Mouse (Mus musculus) adrenal gland (tissue): ENCODE data around the gene Ttll4.

Experiments used
- intact Hi-C: fragments of 180-260 bp; cut with DNase I; formaldehyde crosslinking; loops from one replicate; pipeline ENCODE4 v1.15.1; 2025

The Ttll4 gene

DNA sequence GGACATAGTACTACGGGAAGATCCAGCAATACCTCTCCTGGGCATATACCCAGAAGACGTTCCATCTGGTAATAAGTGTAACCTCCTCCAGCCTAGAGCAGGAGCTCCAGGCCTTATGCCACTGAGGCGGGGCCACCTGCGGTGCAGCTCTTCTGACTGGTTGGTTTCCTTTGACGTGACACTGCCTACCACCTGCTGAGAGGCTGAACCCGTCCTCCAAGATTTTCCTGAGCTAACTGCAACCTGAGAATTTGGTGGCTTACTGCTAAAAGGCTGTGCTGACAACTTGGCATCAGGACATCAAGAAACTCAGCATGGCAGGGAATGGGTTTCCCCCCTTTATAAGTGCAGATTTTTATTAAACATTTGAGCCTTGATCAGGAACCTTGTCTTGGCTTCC is 48.0 kb downstream of the Ttll4 start:
- intact Hi-C loops: no loop called here

DNA sequence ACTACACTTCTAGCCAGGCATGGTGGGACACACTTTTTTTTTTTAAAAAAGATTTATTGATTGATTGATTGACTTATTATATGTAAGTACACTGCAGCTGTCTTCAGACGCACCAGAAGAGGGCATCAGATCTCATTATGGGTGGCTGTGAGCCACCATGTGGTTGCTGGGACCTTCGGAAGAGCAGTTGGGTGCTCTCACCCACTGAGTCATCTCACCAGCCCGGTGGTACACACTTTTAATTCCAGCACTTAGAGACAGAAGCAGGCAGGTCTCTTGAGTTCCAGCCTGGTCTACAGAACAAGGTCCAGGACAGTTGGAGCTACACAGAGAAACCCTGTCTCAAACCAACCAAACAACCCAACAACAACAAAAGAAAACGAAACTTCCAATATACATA is 50.5 kb downstream of the Ttll4 start:
- intact Hi-C loops: loop anchor here (10.0 kb wide), 1 partner anchor 77 kb away; no protein-coding TSS in a partner anchor

DNA sequence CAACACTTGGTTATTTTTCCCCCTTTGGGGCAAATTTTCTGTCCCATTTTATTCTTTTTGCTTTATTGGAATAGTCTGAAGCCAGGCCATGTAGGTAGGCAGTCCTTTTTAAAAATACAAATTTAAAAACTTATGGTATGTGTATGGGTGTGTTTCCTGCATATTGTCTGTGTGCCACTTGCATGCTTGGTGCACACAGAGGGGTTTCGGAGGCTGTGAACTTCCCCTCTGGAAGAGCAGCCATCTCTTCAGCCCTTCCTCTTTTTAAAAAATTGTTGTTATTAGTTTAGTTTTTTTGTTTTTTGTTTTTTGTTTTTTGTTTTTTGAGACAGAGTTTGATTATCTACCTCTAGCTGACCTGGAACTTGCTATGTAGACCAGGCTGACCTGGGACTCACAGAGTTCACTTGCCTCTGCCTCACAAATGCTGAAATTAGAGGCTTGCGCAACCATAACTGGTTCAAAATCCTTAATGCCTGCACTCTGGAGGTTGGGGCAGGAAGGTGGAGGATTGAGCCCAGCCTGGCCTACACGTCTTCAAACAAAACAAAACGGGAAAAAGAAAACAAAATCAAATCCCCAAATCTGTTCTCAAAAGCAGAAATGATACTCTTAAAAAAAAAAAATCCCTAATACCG is 51.0 kb downstream of the Ttll4 start:
- intact Hi-C loops: loop anchor here (10.0 kb wide), 1 partner anchor 78 kb away; no protein-coding TSS in a partner anchor

DNA sequence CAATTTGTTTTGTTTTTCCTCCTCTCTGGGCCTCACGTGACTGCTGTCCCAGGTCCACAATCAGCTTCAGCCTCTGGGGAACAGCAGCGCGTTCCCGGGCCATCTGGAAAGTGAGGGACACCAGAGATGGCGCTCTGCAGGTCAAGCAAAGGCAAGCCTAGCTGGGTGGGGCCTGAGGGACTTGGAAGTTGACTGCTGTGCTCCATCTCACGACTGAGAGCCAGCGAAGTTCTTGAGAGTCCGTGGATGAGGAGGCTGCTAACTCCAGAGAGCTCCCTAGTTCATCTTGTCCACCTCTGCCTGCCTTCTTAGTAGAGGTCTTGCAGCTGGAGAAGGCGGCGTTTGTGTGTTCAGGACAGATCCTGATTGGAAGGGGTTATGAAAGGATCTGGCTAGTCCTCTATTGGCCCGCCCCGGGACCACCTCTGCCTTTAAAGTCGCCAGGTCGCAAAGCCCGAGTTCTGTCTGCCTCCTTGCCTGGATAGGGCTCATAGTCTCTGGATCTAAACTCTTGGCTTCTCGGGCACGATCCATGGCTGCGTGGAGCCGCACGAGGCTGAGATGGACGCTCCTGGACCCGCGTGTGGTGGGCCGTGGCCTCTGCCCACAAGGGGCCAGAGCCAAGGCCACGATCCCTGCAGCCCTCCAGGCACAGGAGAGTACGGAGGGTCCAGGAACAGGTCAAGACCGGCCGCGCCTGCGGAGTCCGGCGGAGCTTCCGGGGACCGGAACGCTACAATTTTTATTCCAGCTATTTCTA is 51.7 kb downstream of the Ttll4 start, which contains the start of gene Cyp27a1:
Gene Cyp27a1, plus strand, starts transcription at position 476 of the 760 bp plus-strand sequence.
- intact Hi-C loops: loop anchor here (10.0 kb wide), 1 partner anchor 78 kb away; no protein-coding TSS in a partner anchor

DNA sequence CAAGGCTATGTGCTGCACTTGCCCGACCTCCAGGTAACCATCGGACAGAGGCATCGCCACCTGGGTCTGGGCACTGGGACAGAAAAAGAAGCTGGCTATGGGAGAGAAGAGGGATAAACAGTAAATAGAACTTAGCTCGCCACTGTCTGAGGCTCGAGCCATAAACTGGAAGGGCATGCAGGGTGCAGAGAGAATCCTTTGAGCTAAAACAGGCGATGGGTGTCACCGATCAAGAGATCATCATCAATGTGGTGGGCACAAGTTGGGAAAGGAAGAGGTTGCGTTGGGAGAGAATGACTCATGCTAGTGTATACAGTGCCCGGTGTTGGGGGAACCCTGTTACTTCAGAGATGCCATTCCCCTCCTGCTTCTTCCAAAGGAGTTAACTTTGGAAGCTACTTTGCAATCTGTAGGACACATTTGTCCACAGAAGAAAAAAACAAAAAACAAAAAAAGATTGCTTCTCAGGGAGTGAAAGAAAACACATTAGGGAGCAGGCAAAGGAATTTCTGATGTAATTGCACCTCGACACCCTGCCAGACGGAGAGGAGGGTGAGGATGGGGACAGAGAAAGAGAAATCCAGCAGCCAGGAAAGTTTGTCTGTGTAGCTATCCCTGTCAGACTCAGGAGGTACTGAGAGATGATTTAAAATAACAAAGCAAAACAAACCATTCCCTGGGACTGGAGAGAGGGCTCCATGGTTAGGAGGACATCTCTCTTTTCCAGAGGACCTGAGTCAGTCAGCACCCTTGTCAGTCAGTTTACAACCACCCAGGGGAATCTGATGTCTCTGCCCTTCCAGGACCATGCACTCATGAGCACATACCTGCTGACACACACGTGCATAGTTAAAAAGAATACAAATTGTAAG is 52.5 kb downstream of the Ttll4 start:
- intact Hi-C loops: loop anchor here (10.0 kb wide), 1 partner anchor 79 kb away; no protein-coding TSS in a partner anchor

DNA sequence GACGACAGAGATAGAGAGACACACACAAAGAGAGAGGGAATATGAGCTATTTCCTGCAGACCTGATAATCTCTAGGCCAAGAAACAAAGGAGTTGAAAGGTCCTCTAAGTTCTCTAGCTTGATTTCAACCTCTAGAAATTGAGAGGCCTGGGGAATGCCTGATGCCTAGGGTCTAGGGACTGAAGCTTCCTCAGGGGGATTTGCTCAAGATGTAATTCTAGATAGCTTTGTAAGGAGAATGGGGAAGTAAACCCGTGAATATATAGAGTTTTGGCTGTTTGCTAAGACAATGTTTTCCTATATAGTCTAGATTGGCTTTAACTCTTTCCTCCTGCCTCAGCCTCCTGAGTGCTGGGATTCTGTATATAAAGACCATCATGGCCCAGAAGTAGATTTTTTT is 53.4 kb downstream of the Ttll4 start:
- intact Hi-C loops: loop anchor here (10.0 kb wide), 1 partner anchor 80 kb away; no protein-coding TSS in a partner anchor

DNA sequence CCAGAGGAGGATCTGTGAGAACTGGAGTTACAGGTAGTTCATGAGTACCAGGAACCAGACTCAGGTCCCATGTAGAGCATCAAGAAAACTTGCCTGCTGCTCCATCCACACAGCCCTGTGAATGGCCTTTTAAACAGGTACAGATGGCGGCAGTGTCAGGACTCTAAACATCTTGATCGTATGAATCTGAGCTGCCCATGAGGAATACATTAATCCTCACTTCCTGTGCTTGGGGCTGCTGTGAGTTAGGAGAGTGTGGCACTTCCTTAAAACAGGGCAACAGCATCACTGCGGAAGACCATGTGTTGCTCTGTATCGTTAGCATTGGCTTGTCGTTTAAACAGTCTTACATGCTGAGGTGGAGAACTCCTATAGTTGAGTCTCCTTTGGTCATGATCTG is 53.9 kb downstream of the Ttll4 start:
- intact Hi-C loops: loop anchor here (10.0 kb wide), 1 partner anchor 81 kb away; no protein-coding TSS in a partner anchor

- intact Hi-C loops: loop anchor here (10.0 kb wide), 1 partner anchor 81 kb away; no protein-coding TSS in a partner anchor
Observed at GRCm38 (mm10) chr1:74715886-74716285, 54.3 kb downstream of the Ttll4 start.

GRCm38 (mm10) chr1:74718113-74718512 is 56.6 kb downstream of the Ttll4 start:
- intact Hi-C loops: loop anchor here (10.0 kb wide), 1 partner anchor 83 kb away; no protein-coding TSS in a partner anchor

DNA sequence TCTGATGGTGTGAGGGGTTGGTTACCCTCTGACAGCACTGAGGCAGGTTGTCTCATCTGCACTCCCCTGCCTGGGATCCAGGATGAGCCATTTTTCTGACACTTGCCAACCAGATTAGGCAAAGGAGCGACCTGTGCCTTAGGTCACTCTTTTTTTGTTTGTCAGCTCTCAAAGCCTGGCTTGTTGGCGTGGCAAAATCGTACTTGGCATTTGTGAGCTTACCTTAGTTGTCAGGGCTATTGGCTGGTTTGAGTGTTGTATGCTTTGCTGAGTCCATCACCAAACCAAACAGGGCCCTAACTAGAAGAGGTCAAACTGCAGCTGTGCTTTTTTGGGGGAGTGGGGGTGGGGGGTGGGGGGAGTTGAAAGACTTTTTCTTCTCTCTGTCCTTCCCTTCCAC is 57.7 kb downstream of the Ttll4 start:
- intact Hi-C loops: loop anchor here (10.0 kb wide), 1 partner anchor 84 kb away; no protein-coding TSS in a partner anchor

- intact Hi-C loops: no loop called here
Observed at GRCm38 (mm10) chr1:74721657-74722056, 60.1 kb downstream of the Ttll4 start.

- intact Hi-C loops: no loop called here
Observed at GRCm38 (mm10) chr1:74723748-74724147, 62.2 kb downstream of the Ttll4 start.

GRCm38 (mm10) chr1:74726114-74726513 is 64.6 kb downstream of the Ttll4 start:
- intact Hi-C loops: no loop called here

DNA sequence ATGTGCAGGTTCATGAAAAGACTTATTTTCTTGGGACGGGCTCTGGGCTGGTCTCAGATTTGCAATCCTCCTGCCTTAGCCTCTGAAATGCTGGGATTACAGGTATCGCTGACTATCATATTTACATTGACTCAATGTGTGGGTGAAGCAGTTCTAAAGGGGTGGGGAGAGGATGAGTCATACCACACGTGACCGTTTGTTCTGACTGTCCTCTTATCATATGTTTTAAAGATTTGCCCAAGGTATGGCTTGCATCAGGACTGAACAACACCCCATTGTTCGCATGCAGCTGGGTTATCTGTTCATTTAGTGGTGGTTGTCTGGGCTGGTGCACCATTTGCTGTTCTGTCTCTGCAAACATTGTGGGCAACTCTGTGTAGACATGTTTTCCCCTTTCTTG is 65.1 kb downstream of the Ttll4 start:
- intact Hi-C loops: no loop called here

GRCm38 (mm10) chr1:74728446-74728845 is 66.9 kb downstream of the Ttll4 start:
- intact Hi-C loops: no loop called here

- intact Hi-C loops: no loop called here
Observed at GRCm38 (mm10) chr1:74736977-74737376, 75.4 kb downstream of the Ttll4 start.

DNA sequence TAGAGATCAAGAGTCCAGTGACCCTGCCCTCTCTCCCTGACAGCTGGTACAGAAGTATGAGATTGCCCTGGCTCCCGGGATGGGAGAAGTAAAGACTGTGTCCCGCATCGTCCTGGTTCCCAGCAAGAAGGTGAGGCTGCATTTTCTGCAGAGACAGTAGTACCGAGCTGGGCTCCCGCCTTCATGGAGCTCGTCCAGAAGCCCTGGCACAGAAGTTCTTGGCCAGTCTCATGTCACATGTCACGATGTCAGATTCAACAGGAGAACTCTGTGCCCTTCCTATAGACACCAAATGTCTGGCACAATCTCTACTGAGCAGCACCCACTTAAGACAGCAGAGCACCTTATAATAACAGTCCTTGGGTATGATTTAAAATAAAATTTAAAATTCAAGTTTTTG is 76.0 kb downstream of the Ttll4 start:
- intact Hi-C loops: no loop called here

- intact Hi-C loops: no loop called here
Observed at GRCm38 (mm10) chr1:74740846-74741245, 79.3 kb downstream of the Ttll4 start.

DNA sequence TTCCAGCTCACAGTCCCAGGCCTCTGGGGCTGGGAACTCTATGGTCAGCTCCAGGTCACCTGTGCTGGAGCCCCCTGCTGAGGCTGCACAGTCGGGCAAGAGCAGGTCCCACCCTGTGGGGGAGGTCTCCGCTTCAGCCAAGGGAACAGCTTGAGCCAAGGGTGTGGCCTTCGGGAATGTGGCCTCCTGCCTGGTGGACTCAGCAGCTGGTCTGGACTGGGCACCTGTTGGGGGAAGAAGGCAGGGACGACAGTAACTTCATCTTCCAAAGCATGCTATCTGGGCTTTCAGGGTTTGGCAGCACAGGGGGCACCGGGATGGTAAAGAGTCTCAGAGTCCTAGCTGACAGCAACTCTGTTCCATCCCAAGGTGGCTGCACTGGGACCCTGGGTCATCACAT is 85.8 kb downstream of the Ttll4 start:
- intact Hi-C loops: no loop called here

- intact Hi-C loops: no loop called here
Observed at GRCm38 (mm10) chr1:74748643-74749271, 87.2 kb downstream of the Ttll4 start, which contains the start of gene Prkag3. TSS of gene Prkag3 (minus strand) at chr1:74749221.

GRCm38 (mm10) chr1:74749301-74749700 is 87.8 kb downstream of the Ttll4 start:
- intact Hi-C loops: no loop called here
